Mouse (Mus musculus): ENCODE measurements around the gene Itga11. TPM values are rescaled to one million over a fixed set of nuclear protein-coding genes. Genes with fewer than 3 reads are reported as not detected.

Itga11 gene
- polyA plus RNA-seq, 1 experiment from 2014 or later, result 2.5 TPM

GRCm38 (mm10) chr9:62820829-62821228 lies 143.2 kb downstream of the Itga11 start:
- no peak overlapping the region for H3K4me2 ChIP-seq (ENCODE audit: low read depth, low read length)
- DNase-seq (ENCODE audit: low spot score) (no peak), ATAC-seq (replicated peaks; ENCODE audit: insufficient number of reproducible peaks, low FRiP score, low TSS enrichment, low read depth) (no peak)
- H3K27ac ChIP-seq (replicated peaks; ENCODE audit: low read depth, low read length), result no peak overlapping the region
- WGBS, result 81% methylated on average over 6 of the region's 6 CpGs
- H3K36me3 ChIP-seq (replicated peaks; ENCODE audit: control insufficient read depth, insufficient read depth, low read depth, low read length), result no peaks in the 10 kb centered on the region
- no peak overlapping the region for H3K4me3 ChIP-seq (ENCODE audit: low read depth, low read length)
- H3K4me1 ChIP-seq (ENCODE audit: control insufficient read depth, insufficient read depth, low read length), result 0 out of 2 replicates have a peak, but pooled peaks cover under 1% of the 10 kb centered on the region
- H3K9ac ChIP-seq (replicated peaks; ENCODE audit: low read length), result no peak overlapping the region
- no peaks in the 10 kb centered on the region for H3K9me3 ChIP-seq (replicated peaks; ENCODE audit: control insufficient read depth, low read length)
- no peaks in the 10 kb centered on the region for H3K27me3 ChIP-seq (ENCODE audit: control insufficient read depth, insufficient read depth, low read length)

GRCm38 (mm10) chr9:62821811-62822210 lies 144.2 kb downstream of the Itga11 start:
- Histone ChIP-seq H3K36me3 (replicated peaks; ENCODE audit: control insufficient read depth, insufficient read depth, low read depth, low read length) (no peaks in the 10 kb centered on the region), H3K27me3 (ENCODE audit: control insufficient read depth, insufficient read depth, low read length) (no peaks in the 10 kb centered on the region), H3K4me3 (ENCODE audit: low read depth, low read length) (no peak overlapping the region), H3K9me3 (replicated peaks; ENCODE audit: control insufficient read depth, low read length) (no peaks in the 10 kb centered on the region), H3K9ac (replicated peaks; ENCODE audit: low read length) (no peak overlapping the region), H3K4me2 (ENCODE audit: low read depth, low read length) (no peak overlapping the region), H3K27ac (replicated peaks; ENCODE audit: low read depth, low read length) (no peak overlapping the region), H3K4me1 (ENCODE audit: control insufficient read depth, insufficient read depth, low read length) (0 out of 2 replicates have a peak, but pooled peaks cover 2% of the 10 kb centered on the region)
- DNase-seq (ENCODE audit: low spot score) (no peak), ATAC-seq (replicated peaks; ENCODE audit: insufficient number of reproducible peaks, low FRiP score, low TSS enrichment, low read depth) (no peak)
- whole genome bisulfite sequencing, result 96% methylated on average over 7 of the region's 7 CpGs

- 3% methylated on average over 9 of the region's 9 CpGs for WGBS
- ATAC-seq (replicated peaks; ENCODE audit: insufficient number of reproducible peaks, low FRiP score, low TSS enrichment, low read depth), result peak; percentile 50; the same call in 1 of the 2 replicates
- H3K27me3 ChIP-seq (ENCODE audit: control insufficient read depth, insufficient read depth, low read length), result no peaks in the 10 kb centered on the region
- H3K9me3 ChIP-seq (replicated peaks; ENCODE audit: control insufficient read depth, low read length), result no peaks in the 10 kb centered on the region
- H3K27ac ChIP-seq (replicated peaks; ENCODE audit: low read depth, low read length), result 0 out of 2 replicates have a peak overlapping the region, but pooled peaks have one; percentile 38
- no peak overlapping the region for H3K4me3 ChIP-seq (ENCODE audit: low read depth, low read length)
- no peak overlapping the region for H3K9ac ChIP-seq (replicated peaks; ENCODE audit: low read length)
- H3K4me2 ChIP-seq (ENCODE audit: low read depth, low read length), result no peak overlapping the region
- H3K4me1 ChIP-seq (ENCODE audit: control insufficient read depth, insufficient read depth, low read length), result 0 out of 2 replicates have a peak, but pooled peaks cover 2% of the 10 kb centered on the region
- H3K36me3 ChIP-seq (replicated peaks; ENCODE audit: control insufficient read depth, insufficient read depth, low read depth, low read length), result no peaks in the 10 kb centered on the region
- peak; percentile 50 for DNase-seq (ENCODE audit: low spot score)
Measured at GRCm38 (mm10) chr9:62825791-62826393, 148.3 kb downstream of the Itga11 start.

GRCm38 (mm10) chr9:62826456-62826855 lies 148.8 kb downstream of the Itga11 start:
- 5% methylated on average over 7 of the region's 7 CpGs for WGBS
- Histone ChIP-seq H3K4me3 (ENCODE audit: low read depth, low read length) (no peak overlapping the region), H3K27me3 (ENCODE audit: control insufficient read depth, insufficient read depth, low read length) (no peaks in the 10 kb centered on the region), H3K9ac (replicated peaks; ENCODE audit: low read length) (no peak overlapping the region), H3K4me1 (ENCODE audit: control insufficient read depth, insufficient read depth, low read length) (0 out of 2 replicates have a peak, but pooled peaks cover 2% of the 10 kb centered on the region), H3K4me2 (ENCODE audit: low read depth, low read length) (no peak overlapping the region), H3K36me3 (replicated peaks; ENCODE audit: control insufficient read depth, insufficient read depth, low read depth, low read length) (no peaks in the 10 kb centered on the region), H3K27ac (replicated peaks; ENCODE audit: low read depth, low read length) (0 out of 2 replicates have a peak overlapping the region, but pooled peaks have one; percentile 38), H3K9me3 (replicated peaks; ENCODE audit: control insufficient read depth, low read length) (no peaks in the 10 kb centered on the region)
- ATAC-seq (replicated peaks; ENCODE audit: insufficient number of reproducible peaks, low FRiP score, low TSS enrichment, low read depth), result no peak
- no peak for DNase-seq (ENCODE audit: low spot score)

GRCm38 (mm10) chr9:62827939-62828652 lies 150.5 kb downstream of the Itga11 start:
- 3% methylated on average over 24 of the region's 24 CpGs for WGBS
- no peak for ATAC-seq (replicated peaks; ENCODE audit: insufficient number of reproducible peaks, low FRiP score, low TSS enrichment, low read depth)
- H3K4me3 ChIP-seq (ENCODE audit: low read depth, low read length), result peak overlapping the region; percentile 22

GRCm38 (mm10) chr9:62828662-62829086 lies 151.0 kb downstream of the Itga11 start:
- Histone ChIP-seq H3K9ac (replicated peaks; ENCODE audit: low read length) (no peak overlapping the region), H3K9me3 (replicated peaks; ENCODE audit: control insufficient read depth, low read length) (no peaks in the 10 kb centered on the region), H3K4me3 (ENCODE audit: low read depth, low read length) (peak overlapping the region; percentile 22), H3K4me1 (ENCODE audit: control insufficient read depth, insufficient read depth, low read length) (0 out of 2 replicates have a peak, but pooled peaks cover 2% of the 10 kb centered on the region), H3K4me2 (ENCODE audit: low read depth, low read length) (peak overlapping the region; percentile 37), H3K27ac (replicated peaks; ENCODE audit: low read depth, low read length) (no peak overlapping the region), H3K36me3 (replicated peaks; ENCODE audit: control insufficient read depth, insufficient read depth, low read depth, low read length) (no peaks in the 10 kb centered on the region), H3K27me3 (ENCODE audit: control insufficient read depth, insufficient read depth, low read length) (no peaks in the 10 kb centered on the region)
- DNase-seq (ENCODE audit: low spot score) (peak; percentile 97), ATAC-seq (replicated peaks; ENCODE audit: insufficient number of reproducible peaks, low FRiP score, low TSS enrichment, low read depth) (peak; percentile 91)
- 0% methylated on average over 23 of the region's 23 CpGs for WGBS

More at GRCm38 (mm10) chr9:62827939-62828652, 150.5 kb downstream of the Itga11 start:
- H3K9me3 ChIP-seq (replicated peaks; ENCODE audit: control insufficient read depth, low read length), result no peaks in the 10 kb centered on the region
- DNase-seq (ENCODE audit: low spot score), result peak; percentile 78
- peak overlapping the region; percentile 37 for H3K4me2 ChIP-seq (ENCODE audit: low read depth, low read length)
- H3K4me1 ChIP-seq (ENCODE audit: control insufficient read depth, insufficient read depth, low read length), result 0 out of 2 replicates have a peak, but pooled peaks cover 2% of the 10 kb centered on the region
- H3K27ac ChIP-seq (replicated peaks; ENCODE audit: low read depth, low read length), result no peak overlapping the region
- no peaks in the 10 kb centered on the region for H3K27me3 ChIP-seq (ENCODE audit: control insufficient read depth, insufficient read depth, low read length)
- H3K36me3 ChIP-seq (replicated peaks; ENCODE audit: control insufficient read depth, insufficient read depth, low read depth, low read length), result no peaks in the 10 kb centered on the region
- H3K9ac ChIP-seq (replicated peaks; ENCODE audit: low read length), result no peak overlapping the region

- no peak overlapping the region for H3K27ac ChIP-seq (replicated peaks; ENCODE audit: low read depth, low read length)
- H3K9ac ChIP-seq (replicated peaks; ENCODE audit: low read length), result no peak overlapping the region
- H3K9me3 ChIP-seq (replicated peaks; ENCODE audit: control insufficient read depth, low read length), result no peaks in the 10 kb centered on the region
- WGBS, result 80% methylated on average over 6 of the region's 6 CpGs
- 0 out of 2 replicates have a peak, but pooled peaks cover 2% of the 10 kb centered on the region for H3K4me1 ChIP-seq (ENCODE audit: control insufficient read depth, insufficient read depth, low read length)
- no peak overlapping the region for H3K4me3 ChIP-seq (ENCODE audit: low read depth, low read length)
- H3K36me3 ChIP-seq (replicated peaks; ENCODE audit: control insufficient read depth, insufficient read depth, low read depth, low read length), result no peaks in the 10 kb centered on the region
- no peaks in the 10 kb centered on the region for H3K27me3 ChIP-seq (ENCODE audit: control insufficient read depth, insufficient read depth, low read length)
- ATAC-seq (replicated peaks; ENCODE audit: insufficient number of reproducible peaks, low FRiP score, low TSS enrichment, low read depth), result no peak
- no peak overlapping the region for H3K4me2 ChIP-seq (ENCODE audit: low read depth, low read length)
- DNase-seq (ENCODE audit: low spot score), result no peak
Measured at GRCm38 (mm10) chr9:62829877-62830276, 152.3 kb downstream of the Itga11 start.

Data from embryonic facial prominence, embryonic 11.5 days (tissue).